Mouse (Mus musculus): ENCODE data around the gene Wdr27. TPM values are rescaled to one million over a fixed set of nuclear protein-coding genes. Genes with fewer than 3 reads are reported as not detected.
A peak's percentile ranks its signal among the peaks of the same experiment; 100 is the strongest.

Wdr27 gene
- polyA plus RNA-seq, 1 experiment, result 3.8 TPM

- peaks cover 19% of the 10 kb centered on the region for H3K4me1 ChIP-seq (ENCODE audit: control insufficient read depth, insufficient read depth, low read length)
- H3K27ac ChIP-seq (ENCODE audit: insufficient read depth, low read depth, low read length), result peak overlapping the region; percentile 80
- no peak overlapping the region for H3K4me3 ChIP-seq (ENCODE audit: insufficient read depth, low read length)
- TF ChIP-seq CTCF (IDR thresholded peaks at IDR 0.05; ENCODE audit: low read depth, low read length), result no peak
- TF ChIP-seq POLR2A (IDR thresholded peaks at IDR 0.05; ENCODE audit: borderline replicate concordance, low read depth, low read length), result no peak
These were observed 116.2 kb downstream of the Wdr27 start for GRCm38 (mm10) chr17:14826715-14827295.

GRCm38 (mm10) chr17:14824938-14825337 is 118.0 kb downstream of the Wdr27 start:
- H3K27ac ChIP-seq (ENCODE audit: insufficient read depth, low read depth, low read length), result no peak overlapping the region
- H3K4me3 ChIP-seq (ENCODE audit: insufficient read depth, low read length), result no peak overlapping the region
- H3K4me1 ChIP-seq (ENCODE audit: control insufficient read depth, insufficient read depth, low read length), result peaks cover 19% of the 10 kb centered on the region
- TF ChIP-seq CTCF (IDR thresholded peaks at IDR 0.05; ENCODE audit: low read depth, low read length), result no peak
- TF ChIP-seq POLR2A (IDR thresholded peaks at IDR 0.05; ENCODE audit: borderline replicate concordance, low read depth, low read length), result no peak

- Histone ChIP-seq H3K27ac (ENCODE audit: insufficient read depth, low read depth, low read length) (no peak overlapping the region), H3K4me1 (ENCODE audit: control insufficient read depth, insufficient read depth, low read length) (peaks cover 6% of the 10 kb centered on the region), H3K4me3 (ENCODE audit: insufficient read depth, low read length) (no peak overlapping the region)
- TF ChIP-seq POLR2A (IDR thresholded peaks at IDR 0.05; ENCODE audit: borderline replicate concordance, low read depth, low read length), result no peak
- no peak for TF ChIP-seq CTCF (IDR thresholded peaks at IDR 0.05; ENCODE audit: low read depth, low read length)
These were observed 125.0 kb downstream of the Wdr27 start for GRCm38 (mm10) chr17:14817975-14818374.

- no peak for TF ChIP-seq CTCF (IDR thresholded peaks at IDR 0.05; ENCODE audit: low read depth, low read length)
- TF ChIP-seq POLR2A (IDR thresholded peaks at IDR 0.05; ENCODE audit: borderline replicate concordance, low read depth, low read length), result no peak
- Histone ChIP-seq H3K4me3 (ENCODE audit: insufficient read depth, low read length) (no peak overlapping the region), H3K27ac (ENCODE audit: insufficient read depth, low read depth, low read length) (no peak overlapping the region), H3K4me1 (ENCODE audit: control insufficient read depth, insufficient read depth, low read length) (peaks cover 6% of the 10 kb centered on the region)
These were observed 126.9 kb downstream of the Wdr27 start for GRCm38 (mm10) chr17:14816107-14816506.

GRCm38 (mm10) chr17:14815304-14815703 is 127.7 kb downstream of the Wdr27 start:
- H3K4me1 ChIP-seq (ENCODE audit: control insufficient read depth, insufficient read depth, low read length), result peaks cover 6% of the 10 kb centered on the region
- H3K27ac ChIP-seq (ENCODE audit: insufficient read depth, low read depth, low read length), result no peak overlapping the region
- H3K4me3 ChIP-seq (ENCODE audit: insufficient read depth, low read length), result no peak overlapping the region
- no peak for TF ChIP-seq CTCF (IDR thresholded peaks at IDR 0.05; ENCODE audit: low read depth, low read length)
- no peak for TF ChIP-seq POLR2A (IDR thresholded peaks at IDR 0.05; ENCODE audit: borderline replicate concordance, low read depth, low read length)

GRCm38 (mm10) chr17:14812631-14813030 is 130.3 kb downstream of the Wdr27 start:
- Histone ChIP-seq H3K27ac (ENCODE audit: insufficient read depth, low read depth, low read length) (no peak overlapping the region), H3K4me3 (ENCODE audit: insufficient read depth, low read length) (no peak overlapping the region), H3K4me1 (ENCODE audit: control insufficient read depth, insufficient read depth, low read length) (peaks cover 6% of the 10 kb centered on the region)
- no peak for TF ChIP-seq CTCF (IDR thresholded peaks at IDR 0.05; ENCODE audit: low read depth, low read length)
- TF ChIP-seq POLR2A (IDR thresholded peaks at IDR 0.05; ENCODE audit: borderline replicate concordance, low read depth, low read length), result no peak

- Histone ChIP-seq H3K4me3 (ENCODE audit: insufficient read depth, low read length) (no peak overlapping the region), H3K27ac (ENCODE audit: insufficient read depth, low read depth, low read length) (no peak overlapping the region), H3K4me1 (ENCODE audit: control insufficient read depth, insufficient read depth, low read length) (peaks cover 6% of the 10 kb centered on the region)
- TF ChIP-seq POLR2A (IDR thresholded peaks at IDR 0.05; ENCODE audit: borderline replicate concordance, low read depth, low read length) (no peak), CTCF (IDR thresholded peaks at IDR 0.05; ENCODE audit: low read depth, low read length) (no peak)
These were observed 130.9 kb downstream of the Wdr27 start for GRCm38 (mm10) chr17:14812033-14812432.

GRCm38 (mm10) chr17:14806808-14807207 is 136.2 kb downstream of the Wdr27 start:
- Histone ChIP-seq H3K27ac (ENCODE audit: insufficient read depth, low read depth, low read length) (no peak overlapping the region), H3K4me1 (ENCODE audit: control insufficient read depth, insufficient read depth, low read length) (peaks cover 2% of the 10 kb centered on the region), H3K4me3 (ENCODE audit: insufficient read depth, low read length) (no peak overlapping the region)
- TF ChIP-seq POLR2A (IDR thresholded peaks at IDR 0.05; ENCODE audit: borderline replicate concordance, low read depth, low read length) (no peak), CTCF (IDR thresholded peaks at IDR 0.05; ENCODE audit: low read depth, low read length) (no peak)

GRCm38 (mm10) chr17:14799243-14799642 is 143.7 kb downstream of the Wdr27 start:
- no peak overlapping the region for H3K4me3 ChIP-seq (ENCODE audit: insufficient read depth, low read length)
- TF ChIP-seq POLR2A (IDR thresholded peaks at IDR 0.05; ENCODE audit: borderline replicate concordance, low read depth, low read length), result no peak
- TF ChIP-seq CTCF (IDR thresholded peaks at IDR 0.05; ENCODE audit: low read depth, low read length), result no peak
- no peak overlapping the region for H3K27ac ChIP-seq (ENCODE audit: insufficient read depth, low read depth, low read length)
- H3K4me1 ChIP-seq (ENCODE audit: control insufficient read depth, insufficient read depth, low read length), result no peaks in the 10 kb centered on the region

GRCm38 (mm10) chr17:14795074-14795473 is 147.9 kb downstream of the Wdr27 start:
- TF ChIP-seq CTCF (IDR thresholded peaks at IDR 0.05; ENCODE audit: low read depth, low read length) (no peak), POLR2A (IDR thresholded peaks at IDR 0.05; ENCODE audit: borderline replicate concordance, low read depth, low read length) (no peak)
- Histone ChIP-seq H3K4me1 (ENCODE audit: control insufficient read depth, insufficient read depth, low read length) (peaks cover 5% of the 10 kb centered on the region), H3K4me3 (ENCODE audit: insufficient read depth, low read length) (no peak overlapping the region), H3K27ac (ENCODE audit: insufficient read depth, low read depth, low read length) (no peak overlapping the region)
